Mouse (Mus musculus): ENCODE measurements around the gene Tmem41a. TPM values are rescaled to one million over a fixed set of nuclear protein-coding genes. Genes with fewer than 3 reads are reported as not detected.

Tmem41a gene
- total RNA-seq, 2 experiments from 2014 or later = 2.8 to 5.0 TPM

GRCm38 (mm10) chr16:21906902-21907301 is 40.5 kb downstream of the Tmem41a start:
- intact Hi-C loops (cut with DNase I) = no loop called here
- no peak for DNase-seq

DNA sequence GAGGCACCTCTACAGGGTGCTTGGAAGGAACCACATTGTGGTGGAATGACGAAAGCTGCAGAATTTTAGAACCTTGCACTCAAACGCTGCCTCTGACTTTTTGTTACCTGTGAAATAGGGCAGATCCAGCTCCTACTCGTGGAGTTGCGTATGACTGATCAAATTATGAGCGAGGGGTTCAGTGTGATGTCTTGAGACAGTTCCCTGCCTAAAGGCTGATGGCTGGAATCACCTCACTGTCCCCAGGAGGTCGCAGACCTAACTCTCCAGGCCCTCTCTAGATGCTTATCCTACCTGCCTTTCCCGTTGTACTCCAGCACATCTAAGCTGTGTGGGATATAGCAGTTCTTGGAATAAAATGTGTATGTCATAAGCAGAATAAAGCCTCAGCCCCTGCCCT is 41.4 kb downstream of the Tmem41a start:
- no peak for DNase-seq
- intact Hi-C loops (cut with DNase I) = no loop called here

DNA sequence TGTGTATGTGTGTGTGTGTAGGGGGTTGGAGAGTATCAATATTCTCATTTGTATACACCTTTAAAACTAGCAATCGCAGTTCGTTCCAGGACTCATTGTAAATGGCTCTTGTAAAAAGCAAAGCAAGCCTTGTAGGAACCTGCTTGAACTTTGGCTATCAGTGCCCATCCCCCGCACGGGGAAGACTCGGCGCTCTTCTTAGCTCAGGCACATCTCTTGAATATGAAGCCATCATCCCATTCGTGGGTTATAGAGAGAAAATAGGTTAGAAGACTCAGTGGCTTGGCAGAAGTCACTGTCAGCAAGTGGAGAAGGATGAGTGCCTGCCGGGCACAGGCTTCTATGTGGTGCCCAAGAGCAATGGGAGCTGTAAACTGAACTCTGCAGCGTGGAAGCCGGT is 42.7 kb downstream of the Tmem41a start:
- intact Hi-C loops (cut with DNase I) = no loop called here
- no peak for DNase-seq

GRCm38 (mm10) chr16:21901286-21901685 is 46.1 kb downstream of the Tmem41a start:
- intact Hi-C loops (cut with DNase I) = no loop called here
- DNase-seq = no peak

- DNase-seq = no peak
- intact Hi-C loops (cut with DNase I) = no loop called here
Measured at GRCm38 (mm10) chr16:21893890-21894289, 53.5 kb downstream of the Tmem41a start.

DNA sequence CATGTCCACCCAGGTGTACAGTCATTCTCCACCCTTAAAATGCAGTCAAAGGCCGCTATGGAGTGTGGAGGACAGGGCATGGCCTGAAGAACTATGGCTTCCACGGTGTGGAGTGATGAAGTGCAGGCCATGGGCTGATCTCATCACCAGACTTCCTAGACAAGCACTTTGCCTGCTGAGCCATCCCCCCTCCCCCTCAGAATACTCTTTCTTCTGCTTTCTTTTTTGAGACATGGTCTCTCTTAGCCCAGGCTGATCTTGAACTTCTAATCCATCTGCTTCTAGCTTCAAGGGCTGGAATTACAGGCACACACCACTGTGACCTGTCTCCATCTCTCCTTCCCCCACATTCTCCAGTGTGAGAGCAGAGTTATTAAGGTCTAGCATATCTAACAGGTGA is 59.8 kb downstream of the Tmem41a start:
- DNase-seq = no peak
- intact Hi-C loops (cut with DNase I) = no loop called here

Other genes with a start within 250 kb of the Tmem41a start
- 1 to 10 TPM; 3.1 to 7.5 TPM for gene Ehhadh, start 159.7 kb downstream of the Tmem41a start, total RNA-seq (2021)
- gene Map3k13, start 153.2 kb downstream of the Tmem41a start, total RNA-seq (2021) = under 1 TPM; 0.41 to 0.42 TPM
- not detected for gene Liph, start 48.1 kb upstream of the Tmem41a start, total RNA-seq (2021)
- gene Senp2, start 61.9 kb upstream of the Tmem41a start, total RNA-seq (2021) = 10 to 100 TPM; 25.3 to 27.4 TPM
- gene Igf2bp2, start 215.7 kb upstream of the Tmem41a start, total RNA-seq (2021) = 1 to 10 TPM; 2.1 TPM

Measured in gastrocnemius, postnatal 36 days (tissue).